Mouse (Mus musculus) lung, embryonic 16.5 days (tissue): ENCODE data around the gene Ccdc78. TPM values are rescaled to one million over a fixed set of nuclear protein-coding genes. Genes with fewer than 3 reads are reported as not detected.
A peak's percentile ranks its signal among the peaks of the same experiment; 100 is the strongest.

Experiments used
- ATAC-seq: fragments of 200-750 bp; cut with Nextera tagmentation; 2 replicates; pipeline ENCODE4 v1.8.0; 2017; ENCODE audit warnings: low read depth, mild to moderate bottlenecking, moderate library complexity
- H3K27ac ChIP-seq: fragments of 300-500 bp; sonication (generic); 2 replicates; pipeline ENCODE4 v1.5.1; 2014; ENCODE audit warnings: mild to moderate bottlenecking, control low read depth, low read length
- H3K27me3 ChIP-seq: fragments of 300-500 bp; sonication (generic); 2 replicates; pipeline ENCODE4 v1.6.1; 2014; ENCODE audit warnings: low read depth, low read length, mixed read lengths; ENCODE audit not compliant: control insufficient read depth, insufficient read depth
- H3K36me3 ChIP-seq: fragments of 300-500 bp; sonication (generic); 2 replicates; pipeline ENCODE4 v1.6.1; 2014; ENCODE audit warnings: low read length; ENCODE audit not compliant: control insufficient read depth, insufficient read depth
- H3K4me1 ChIP-seq: fragments of 300-500 bp; sonication (generic); replicated peaks from 2 replicates; pipeline ENCODE4 v1.6.1; 2014; ENCODE audit warnings: low read length, mixed read lengths; ENCODE audit not compliant: control insufficient read depth, insufficient read depth
- H3K4me2 ChIP-seq: fragments of 300-500 bp; sonication (generic); 2 replicates; pipeline ENCODE4 v1.6.1; 2014; ENCODE audit warnings: low read depth, low read length, control low read depth
- H3K4me3 ChIP-seq: fragments of 300-500 bp; sonication (generic); 2 replicates; pipeline ENCODE4 v1.5.1; 2014; ENCODE audit warnings: mild to moderate bottlenecking, low read length, control low read depth
- H3K9ac ChIP-seq: fragments of 300-500 bp; sonication (generic); 2 replicates; pipeline ENCODE4 v1.6.1; 2014; ENCODE audit warnings: low read length, control low read depth
- H3K9me3 ChIP-seq: fragments of 300-500 bp; sonication (generic); 2 replicates; pipeline ENCODE4 v1.6.1; 2016; ENCODE audit warnings: low read length; ENCODE audit not compliant: control insufficient read depth
- WGBS: fragments of 180-500 bp; shearing (Covaris S2); extraction: QIAGEN DNeasy Blood & Tissue Kit; methylation state at CpG from one replicate; pipeline ENCODE4 v1.1.7; 2014; 5-methylcytosine and 5-hydroxymethylcytosine counted together
- polyA plus RNA-seq: library from polyadenylated mRNA; unstranded; fragments of >200 nt; fragmentation: Nextera tagmentation; extraction: Ambion mirVana; gene quantifications from 2 replicates; pipeline ENCODE4 v1.2.1, GENCODE M21; 2015

The Ccdc78 gene
- polyA plus RNA-seq, 1 experiment from 2014 or later: 2.1 TPM

GRCm38 (mm10) chr17:25755627-25756377 is 30.6 kb upstream of the Ccdc78 start:
- H3K4me2 ChIP-seq: no peak overlapping the region
- no peak overlapping the region for H3K4me3 ChIP-seq
- H3K27me3 ChIP-seq: no peaks in the 10 kb centered on the region
- peak; percentile 67 for ATAC-seq
- no peaks in the 10 kb centered on the region for H3K36me3 ChIP-seq
- H3K27ac ChIP-seq: peak overlapping the region; percentile 86
- H3K9ac ChIP-seq: peak overlapping the region; percentile 24; the same call in 1 of the 2 replicates
- H3K4me1 ChIP-seq: peaks cover 13% of the 10 kb centered on the region
- 12% methylated on average over 4 of the region's 4 CpGs for whole genome bisulfite sequencing
- no peaks in the 10 kb centered on the region for H3K9me3 ChIP-seq

GRCm38 (mm10) chr17:25756378-25757242 is 29.8 kb upstream of the Ccdc78 start:
- Histone ChIP-seq H3K27me3 (no peaks in the 10 kb centered on the region), H3K27ac (peak overlapping the region; percentile 86), H3K9me3 (no peaks in the 10 kb centered on the region), H3K36me3 (no peaks in the 10 kb centered on the region), H3K4me1 (peaks cover 7% of the 10 kb centered on the region), H3K4me2 (no peak overlapping the region), H3K9ac (no peak overlapping the region), H3K4me3 (no peak overlapping the region)
- 55% methylated on average over 9 of the region's 9 CpGs for WGBS
- ATAC-seq: peak; percentile 72

- Histone ChIP-seq H3K27me3 (no peaks in the 10 kb centered on the region), H3K36me3 (no peaks in the 10 kb centered on the region), H3K4me1 (peaks cover 6% of the 10 kb centered on the region), H3K9ac (no peak overlapping the region), H3K9me3 (no peaks in the 10 kb centered on the region), H3K4me3 (no peak overlapping the region), H3K4me2 (no peak overlapping the region), H3K27ac (no peak overlapping the region)
- no peak for ATAC-seq
- 36% methylated on average over 3 of the region's 3 CpGs for WGBS
Measured at GRCm38 (mm10) chr17:25757691-25758090, 28.7 kb upstream of the Ccdc78 start.

DNA sequence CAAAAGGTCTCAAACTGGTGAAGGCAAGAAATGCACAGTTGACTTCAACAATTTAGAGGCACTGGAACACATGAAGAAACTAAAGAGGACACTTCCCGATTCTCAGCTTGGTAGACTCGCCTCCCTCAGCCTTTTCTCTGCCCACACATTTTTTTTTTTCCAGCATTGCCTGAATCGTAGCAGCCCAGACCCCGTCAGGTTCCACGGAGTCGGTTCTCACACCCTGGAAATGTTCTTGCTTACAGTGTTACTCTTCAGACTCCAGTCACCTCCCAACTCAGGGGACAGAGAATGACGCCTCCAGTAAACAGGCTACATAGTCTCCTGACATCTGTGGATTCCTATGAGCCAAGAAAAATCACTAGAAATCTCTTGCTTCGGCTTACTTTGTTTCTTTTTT is 26.2 kb upstream of the Ccdc78 start:
- no peak for ATAC-seq

DNA sequence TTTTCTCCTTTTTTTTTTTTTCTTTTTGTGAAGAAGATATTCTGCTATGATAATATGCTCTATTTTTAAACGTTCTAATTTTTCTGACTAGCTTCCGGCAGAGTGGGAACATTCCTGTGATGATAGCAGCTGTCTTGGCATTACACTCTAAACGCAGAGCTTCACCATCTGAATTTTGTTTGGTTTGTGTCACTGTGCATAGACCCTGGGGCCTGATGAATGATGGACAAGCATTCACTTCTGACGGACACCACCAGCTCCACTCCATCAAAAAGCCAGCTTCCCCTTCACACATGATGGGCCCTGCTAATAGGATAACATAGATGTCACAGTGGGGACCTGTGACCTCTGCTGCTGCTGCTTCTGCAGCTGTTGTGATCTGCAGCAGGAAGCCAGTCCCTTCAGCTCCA is 24.8 kb upstream of the Ccdc78 start:
- Histone ChIP-seq H3K9ac (no peak overlapping the region), H3K4me3 (no peak overlapping the region), H3K4me1 (no peaks in the 10 kb centered on the region), H3K27ac (no peak overlapping the region), H3K4me2 (no peak overlapping the region), H3K27me3 (no peaks in the 10 kb centered on the region), H3K9me3 (no peaks in the 10 kb centered on the region), H3K36me3 (no peaks in the 10 kb centered on the region)
- 21% methylated on average over 4 of the region's 4 CpGs for WGBS
- no peak for ATAC-seq

More for the DNA sequence above, 26.2 kb upstream of the Ccdc78 start:
- 62% methylated on average over 8 of the region's 8 CpGs for WGBS
- no peaks in the 10 kb centered on the region for H3K27me3 ChIP-seq
- no peak overlapping the region for H3K27ac ChIP-seq
- no peak overlapping the region for H3K4me2 ChIP-seq
- H3K9me3 ChIP-seq: no peaks in the 10 kb centered on the region
- peaks cover 6% of the 10 kb centered on the region for H3K4me1 ChIP-seq
- no peak overlapping the region for H3K4me3 ChIP-seq
- no peaks in the 10 kb centered on the region for H3K36me3 ChIP-seq
- H3K9ac ChIP-seq: no peak overlapping the region

GRCm38 (mm10) chr17:25762591-25762990 is 23.8 kb upstream of the Ccdc78 start:
- Histone ChIP-seq H3K27me3 (no peaks in the 10 kb centered on the region), H3K9me3 (no peaks in the 10 kb centered on the region), H3K4me3 (no peak overlapping the region), H3K9ac (no peak overlapping the region), H3K27ac (no peak overlapping the region), H3K4me2 (no peak overlapping the region), H3K4me1 (no peaks in the 10 kb centered on the region), H3K36me3 (no peaks in the 10 kb centered on the region)
- ATAC-seq: no peak
- WGBS: 51% methylated on average over 3 of the region's 3 CpGs

DNA sequence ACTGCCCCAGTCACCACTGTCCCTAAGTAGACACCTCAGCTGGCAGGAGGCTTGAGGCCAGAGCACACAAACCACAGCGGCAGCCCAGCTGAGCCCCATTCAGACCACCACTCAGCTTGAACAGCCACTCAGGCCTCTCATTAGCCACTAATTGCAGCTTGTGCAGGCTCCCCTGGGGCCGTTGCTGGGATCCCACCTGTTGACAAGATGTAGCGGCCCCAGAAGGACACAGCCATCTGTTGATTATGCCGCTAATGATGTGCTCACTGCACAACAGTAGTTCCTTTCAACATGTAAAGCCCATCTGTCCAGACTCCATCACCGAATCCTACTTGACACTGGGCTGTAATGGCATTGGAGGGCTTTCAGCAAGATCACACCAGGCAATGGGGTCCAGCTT is 20.5 kb upstream of the Ccdc78 start:
- no peak for ATAC-seq
- H3K9me3 ChIP-seq: no peaks in the 10 kb centered on the region
- no peaks in the 10 kb centered on the region for H3K36me3 ChIP-seq
- no peak overlapping the region for H3K9ac ChIP-seq
- no peaks in the 10 kb centered on the region for H3K27me3 ChIP-seq
- no peaks in the 10 kb centered on the region for H3K4me1 ChIP-seq
- H3K4me2 ChIP-seq: no peak overlapping the region
- H3K27ac ChIP-seq: no peak overlapping the region
- WGBS: 62% methylated on average over 5 of the region's 5 CpGs
- no peak overlapping the region for H3K4me3 ChIP-seq

GRCm38 (mm10) chr17:25769331-25769730 is 17.0 kb upstream of the Ccdc78 start:
- no peak overlapping the region for H3K4me2 ChIP-seq
- no peak overlapping the region for H3K9ac ChIP-seq
- ATAC-seq: no peak
- H3K9me3 ChIP-seq: no peaks in the 10 kb centered on the region
- H3K27ac ChIP-seq: no peak overlapping the region
- H3K27me3 ChIP-seq: no peaks in the 10 kb centered on the region
- H3K4me1 ChIP-seq: peaks cover 3% of the 10 kb centered on the region
- no peak overlapping the region for H3K4me3 ChIP-seq
- H3K36me3 ChIP-seq: no peaks in the 10 kb centered on the region
- 54% methylated on average over 9 of the region's 9 CpGs for WGBS

GRCm38 (mm10) chr17:25773549-25774120 is 12.7 kb upstream of the Ccdc78 start, which contains the start of gene Narfl:
Gene Narfl, plus strand, starts transcription at chr17:25773776.
- Histone ChIP-seq H3K9me3 (no peaks in the 10 kb centered on the region), H3K4me1 (peaks cover 7% of the 10 kb centered on the region), H3K4me3 (peak within 1 kb of the TSS; percentile 64), H3K9ac (peak within 1 kb of the TSS; percentile 84), H3K27me3 (no peaks in the 10 kb centered on the region), H3K36me3 (0 out of 2 replicates have a peak, but pooled peaks cover 2% of the 10 kb centered on the region), H3K4me2 (peak within 1 kb of the TSS; percentile 88), H3K27ac (no peak within 1 kb of the TSS)
- under 1% methylated on average over 37 of the region's 37 CpGs for WGBS
- ATAC-seq: peak; percentile 92
